Mouse (Mus musculus): ENCODE measurements around the gene Procr.
"Not testable (repeated sequence)": the region's sequence is repeated elsewhere in the genome, so short reads cannot be mapped to it uniquely, and the experiment has no call there.

Gene Procr

DNA sequence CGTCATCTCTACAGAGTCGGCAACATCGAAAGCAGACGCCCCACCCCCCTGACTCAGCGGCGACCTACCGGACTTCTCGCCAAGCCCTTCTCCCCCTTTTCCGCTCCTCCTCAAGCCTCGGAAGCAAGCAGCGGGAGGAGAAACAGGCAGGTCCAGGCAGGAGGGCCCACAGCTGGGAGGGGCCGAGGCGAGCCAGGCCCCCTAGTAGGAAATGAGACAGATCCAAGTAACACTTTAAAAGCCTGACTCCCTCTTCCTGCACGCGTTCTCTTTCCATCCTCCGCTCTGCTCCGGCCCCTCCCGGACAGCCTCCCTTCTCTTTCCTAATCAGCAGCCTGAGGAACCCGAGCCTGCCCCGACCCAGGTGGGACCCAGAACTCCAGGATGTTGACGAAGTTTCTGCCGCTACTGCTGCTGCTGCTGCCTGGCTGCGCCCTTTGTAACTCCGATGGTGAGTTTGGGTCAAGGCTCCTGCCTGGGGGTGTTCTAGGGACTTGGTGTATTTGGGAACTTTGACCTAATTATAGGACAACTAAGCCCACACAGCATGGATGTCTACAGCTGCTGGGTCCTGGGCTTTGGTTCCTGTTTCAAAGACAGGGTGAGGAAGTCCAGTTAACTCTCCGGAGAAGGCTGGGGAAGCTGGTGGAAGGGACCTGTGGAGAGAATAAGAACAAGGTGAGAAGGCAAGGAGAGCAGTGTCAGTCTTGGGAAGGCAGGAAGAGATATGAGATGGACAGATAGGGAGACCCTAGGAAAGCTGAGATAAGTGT, at the start of gene Procr:
TSS of gene Procr (plus strand) at position 104 of the 773 bp plus-strand sequence.
- DNase-seq: peak; percentile 65 to 72

GRCm38 (mm10) chr2:155701399-155701919, 49.5 kb upstream of the Procr start:
- no peak for DNase-seq

DNA sequence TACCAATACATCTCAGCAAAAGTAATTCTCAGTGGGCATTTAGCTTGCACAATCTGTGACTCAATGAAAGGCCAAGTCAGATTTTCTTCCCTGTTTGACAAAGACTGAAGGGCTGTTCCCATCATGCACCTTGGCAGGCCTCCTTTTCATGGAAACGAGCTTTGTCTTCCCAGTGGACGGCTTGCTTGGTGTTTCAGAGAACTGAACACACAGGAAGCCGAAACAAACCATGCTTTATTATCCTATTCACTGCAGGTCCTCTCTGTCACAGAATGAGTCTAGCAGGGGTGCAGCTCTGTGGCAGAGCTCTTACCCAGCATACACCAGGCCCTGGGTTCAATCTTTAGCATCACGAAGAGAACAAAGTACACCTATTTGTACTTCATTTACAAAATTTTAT, 47.3 kb upstream of the Procr start:
- DNase-seq: no peak

DNA sequence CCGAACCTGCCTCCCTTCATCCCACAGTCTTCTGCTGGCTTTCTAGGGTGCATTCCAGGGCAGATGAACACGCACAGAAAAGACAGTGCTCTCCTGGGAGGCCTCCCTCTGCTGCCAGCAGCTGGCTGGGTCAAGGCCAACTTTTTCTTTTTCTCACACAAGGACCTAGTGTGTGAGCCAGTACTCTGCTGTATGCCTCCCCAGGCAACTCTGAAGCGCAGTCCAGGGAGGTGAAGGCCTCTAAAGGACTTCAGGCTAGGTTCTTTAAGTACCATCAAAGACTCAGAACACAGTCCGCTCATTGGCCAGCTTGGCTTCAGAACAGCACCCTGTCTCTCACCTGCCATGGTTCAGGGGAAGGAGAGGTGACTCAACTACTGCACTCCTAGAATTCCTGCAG, 43.7 kb upstream of the Procr start:
- DNase-seq: no peak

GRCm38 (mm10) chr2:155710557-155710956, 40.4 kb upstream of the Procr start:
- no peak for DNase-seq

DNA sequence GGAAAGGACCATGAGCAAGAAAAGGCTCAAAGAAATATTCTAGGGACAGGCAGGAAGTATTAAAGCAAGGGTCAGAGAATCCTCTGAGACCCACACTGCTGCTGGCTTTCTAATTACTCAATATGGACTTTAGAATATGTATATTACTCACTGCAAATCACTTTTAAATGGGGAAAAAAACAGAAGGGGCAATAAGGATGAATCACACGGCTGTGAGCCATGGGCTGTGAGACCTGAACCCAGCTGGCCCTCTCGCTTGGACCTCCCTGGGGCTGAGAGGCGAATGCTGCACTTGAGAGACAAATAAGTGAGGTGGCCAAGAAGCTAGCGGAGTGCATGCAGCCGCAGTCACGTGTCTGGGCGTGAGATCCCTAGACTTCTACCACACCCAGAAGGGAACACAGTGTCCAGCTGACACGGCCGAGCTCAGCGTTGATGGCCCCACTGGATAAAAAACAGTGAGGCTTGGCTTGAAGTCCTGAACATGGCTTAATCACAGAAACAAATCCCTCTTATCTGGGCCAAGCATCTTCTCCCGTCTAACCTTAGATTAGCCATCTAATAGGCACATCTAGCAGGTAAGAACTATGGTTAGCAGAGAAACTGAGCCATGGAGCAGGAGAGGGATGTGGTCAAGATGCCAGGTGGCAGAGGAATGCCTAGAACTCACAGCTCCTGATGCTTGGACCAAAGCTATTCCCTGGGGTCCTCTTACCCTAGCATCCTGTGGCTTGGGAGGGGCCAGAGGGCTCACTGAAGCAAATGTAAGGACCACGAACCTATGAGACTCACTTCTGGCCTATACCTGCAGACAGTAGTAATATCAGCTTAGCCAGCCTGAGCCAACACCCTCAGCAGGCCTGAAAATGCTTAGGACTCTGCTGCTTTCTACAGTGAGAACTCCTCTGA, 33.6 kb upstream of the Procr start:
- DNase-seq: no peak

DNA sequence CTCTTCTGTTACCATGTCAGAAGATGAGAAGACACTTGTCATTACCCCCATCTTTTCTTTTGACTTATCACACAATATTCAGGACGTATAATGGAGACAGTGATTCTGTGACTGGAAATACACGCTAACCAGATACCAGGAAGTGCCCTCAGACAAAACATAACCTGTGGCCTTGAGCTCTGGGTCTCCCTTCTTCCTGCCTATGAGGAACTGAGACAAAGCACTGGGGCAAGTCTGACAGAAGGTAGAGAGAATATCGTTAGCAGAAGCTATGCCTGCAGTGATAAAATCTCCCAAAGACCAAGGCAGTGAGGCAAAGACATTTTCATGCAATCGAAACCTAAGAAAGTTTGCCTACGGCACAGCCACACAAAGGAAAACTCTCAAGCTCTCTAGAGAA, 30.3 kb upstream of the Procr start:
- no peak for DNase-seq

GRCm38 (mm10) chr2:155724036-155724435, 26.9 kb upstream of the Procr start:
- DNase-seq: no peak

GRCm38 (mm10) chr2:155724526-155724925, 26.4 kb upstream of the Procr start:
- DNase-seq: no peak

DNA sequence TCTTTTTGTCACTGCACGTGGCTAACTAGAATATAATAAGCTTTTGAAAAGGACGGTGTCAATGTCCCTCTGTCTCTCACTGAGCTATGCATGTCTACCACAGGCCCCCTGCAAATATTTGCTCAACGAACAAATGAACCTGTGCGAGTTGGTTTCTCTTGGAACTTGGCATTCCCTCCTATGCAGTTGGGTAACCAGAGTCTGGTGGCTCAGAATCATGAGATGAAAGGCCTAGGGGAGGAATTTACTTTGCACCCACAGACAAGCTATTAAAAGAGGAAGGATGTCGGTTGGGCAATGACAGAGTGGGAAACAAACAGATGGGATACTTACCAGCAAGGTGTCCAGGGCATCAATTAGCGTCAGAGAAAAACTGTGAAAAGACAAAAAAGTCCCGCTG, 24.6 kb upstream of the Procr start:
- DNase-seq: no peak

DNA sequence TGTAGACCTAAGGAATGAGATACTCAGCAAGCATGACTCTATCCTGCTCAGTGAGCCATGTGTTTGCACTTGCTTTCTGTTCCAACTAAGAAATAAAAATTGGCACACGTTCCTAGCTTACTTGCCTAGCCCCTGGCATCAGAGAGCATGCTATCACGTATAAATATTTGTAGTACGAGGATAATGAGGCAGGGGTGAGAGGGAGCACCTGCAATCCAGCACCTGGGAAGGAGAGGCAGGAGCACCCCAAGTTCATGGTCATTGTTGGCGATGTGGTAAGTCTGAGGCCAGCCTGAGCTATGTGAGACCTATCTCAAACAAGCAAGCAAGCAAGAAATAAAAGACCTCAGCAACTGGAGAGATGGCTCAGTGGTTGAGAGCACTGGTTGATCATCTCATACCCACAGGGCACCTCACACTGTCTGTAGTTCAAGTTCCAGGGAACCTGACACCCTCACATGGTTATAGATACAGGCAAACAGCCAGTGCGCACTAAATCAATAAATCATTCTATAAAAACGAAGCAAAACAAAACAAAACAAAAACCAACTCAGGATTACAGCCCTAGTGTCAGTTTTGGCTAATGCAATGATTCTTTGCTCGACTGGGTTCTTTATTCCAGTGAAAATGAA, 23.0 kb upstream of the Procr start:
- DNase-seq: no peak

GRCm38 (mm10) chr2:155728742-155729141, 22.2 kb upstream of the Procr start:
- peak in 1 of 2 experiments; percentile 8 for DNase-seq

- peak; percentile 93 to 94 for DNase-seq
These were observed 21.7 kb upstream of the Procr start, which contains the start of gene Edem2 for GRCm38 (mm10) chr2:155729158-155729645. Gene Edem2 (minus strand): TSS chr2:155729475.

- peak in 1 of 2 experiments; percentile 18 for DNase-seq
These were observed 15.8 kb upstream of the Procr start for GRCm38 (mm10) chr2:155735080-155735479.

GRCm38 (mm10) chr2:155735766-155736165, 15.2 kb upstream of the Procr start, which contains the start of gene Gm17581:
Gene Gm17581 (minus strand): TSS chr2:155735866.
- not testable (repeated sequence) for DNase-seq

DNA sequence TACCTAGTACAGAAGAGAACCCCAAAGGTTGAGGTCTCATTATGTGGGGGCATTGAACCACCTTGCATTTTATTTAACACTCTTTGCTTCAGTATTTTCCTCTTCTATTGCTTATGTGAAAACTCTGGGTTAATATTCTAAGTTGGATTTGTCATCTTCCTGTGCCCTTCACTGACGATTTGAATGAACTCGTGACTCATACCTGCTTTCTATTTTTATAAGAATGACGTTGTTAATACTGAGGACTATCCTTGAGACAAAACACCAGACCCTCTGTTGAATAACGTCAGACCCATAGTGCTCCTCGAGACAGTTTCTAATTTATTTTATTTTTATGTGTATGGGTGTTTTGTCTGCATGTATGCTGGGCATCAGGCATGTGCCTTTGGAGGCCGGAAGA, 14.0 kb upstream of the Procr start:
- no peak for DNase-seq

GRCm38 (mm10) chr2:155737803-155738202, 13.1 kb upstream of the Procr start:
- peak in 1 of 2 experiments; percentile 8 for DNase-seq

DNA sequence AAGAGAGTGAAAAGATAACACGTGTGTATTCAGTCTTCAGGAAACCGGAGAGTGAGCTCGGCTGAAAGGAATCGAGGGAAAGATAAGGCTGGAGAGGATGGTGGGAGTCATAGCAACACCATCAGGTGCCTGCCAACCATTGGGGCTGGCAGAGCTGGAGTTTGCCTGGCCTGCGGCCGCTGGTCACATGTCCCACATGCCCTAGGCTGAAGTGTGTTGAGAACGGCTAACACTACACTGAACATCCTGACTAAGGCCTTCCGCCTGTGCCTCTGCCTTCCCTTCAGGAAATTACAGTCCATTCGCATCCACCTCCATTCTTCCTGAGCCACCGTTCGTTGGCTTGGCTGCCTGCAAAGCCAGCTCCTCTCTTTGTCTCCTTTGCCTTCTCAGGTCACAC, 8.7 kb upstream of the Procr start:
- peak in 1 of 2 experiments; percentile 22 for DNase-seq

GRCm38 (mm10) chr2:155742931-155743337, 8.0 kb upstream of the Procr start:
- DNase-seq: peak; percentile 66 to 76

GRCm38 (mm10) chr2:155743351-155743750, 7.6 kb upstream of the Procr start:
- peak in 1 of 2 experiments; percentile 22 for DNase-seq

DNA sequence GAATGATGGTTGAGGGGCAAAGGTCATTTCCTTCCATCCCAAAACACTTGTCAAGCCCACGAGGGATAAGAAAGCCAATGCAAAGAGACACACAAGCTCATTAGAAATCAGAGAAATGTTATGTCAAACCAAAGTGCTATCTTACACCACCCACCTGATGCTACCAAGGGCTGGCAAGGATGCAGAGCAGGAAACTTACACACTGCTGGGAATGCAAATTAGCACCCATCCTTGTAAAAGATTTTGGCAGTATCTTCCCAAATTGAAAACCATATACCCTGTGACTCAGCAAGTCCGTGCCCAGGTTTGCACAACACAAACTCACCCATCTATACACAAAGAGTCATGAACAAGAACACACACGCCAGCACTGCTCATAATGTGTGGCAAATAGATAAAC, 5.4 kb upstream of the Procr start:
- no peak for DNase-seq

GRCm38 (mm10) chr2:155749394-155749793, 1.5 kb upstream of the Procr start:
- no peak for DNase-seq

GRCm38 (mm10) chr2:155755746-155756145, 4.8 kb downstream of the Procr start:
- DNase-seq: peak; percentile 80 to 83
